ENCODE assay signal across 22 mouse cellular contexts in the genomic region with DNA sequence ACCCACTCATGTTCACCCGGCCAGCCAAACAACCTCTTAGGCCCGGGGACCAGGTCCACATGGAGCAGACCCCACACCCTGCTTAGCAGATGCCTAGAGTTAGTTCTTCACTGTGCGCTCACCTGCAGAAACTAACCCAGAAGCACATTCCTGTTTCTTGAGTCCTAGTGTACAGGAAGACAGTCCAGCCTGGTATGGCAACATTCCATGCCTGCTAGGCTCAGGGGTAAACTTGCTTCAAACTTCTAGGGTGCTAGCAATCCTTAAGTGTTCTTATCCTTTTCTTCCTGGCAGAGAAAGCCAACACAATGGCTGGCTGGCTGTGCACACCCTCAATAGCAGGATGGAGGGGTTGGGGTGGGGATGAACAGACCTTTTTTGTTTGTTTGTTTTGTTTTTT.
A peak's percentile ranks its signal among the peaks of the same experiment; 100 is the strongest.
DNase-seq lines count a peak whose midpoint lies in the region; ATAC-seq and TF ChIP-seq lines count a peak whose summit lies in the region.
"Had no signal": no experiment of that assay in that cellular context is flagged by ENCODE, and none has a peak within 500 bp of the region (broad histone marks: within the 10 kb centered on the region; RNA-seq: fewer than 3 reads in every experiment).

No protein-coding gene starts in this region.

- ATAC-seq in lung, embryonic 15.5 days (ENCODE audit: borderline replicate concordance, extremely low read depth, low FRiP score, low TSS enrichment), result peak; percentile 12; the same call in 1 of the 2 replicates
- peak; percentile 87 for ATAC-seq in lung, postnatal 0 days
- ATAC-seq in hindbrain, embryonic 13.5 days (ENCODE audit: low FRiP score), result no peak
- ATAC-seq: activated CD4-positive, CD25-positive, alpha-beta regulatory T cell, adult 4 months; forebrain, embryonic 13.5 days; forebrain, embryonic 15.5 days; Patski had no signal

- no peaks in the 10 kb centered on the region for H3K9me3 ChIP-seq in lung, embryonic 15.5 days
- no peaks in the 10 kb centered on the region for H3K9me3 ChIP-seq in lung, postnatal 0 days (ENCODE audit: low read length)
- no peaks in the 10 kb centered on the region for H3K9me3 ChIP-seq in hindbrain, embryonic 13.5 days
- H3K9me3 ChIP-seq: embryonic facial prominence, embryonic 10.5 days; embryonic facial prominence, embryonic 12.5 days; forebrain, embryonic 13.5 days; forebrain, embryonic 15.5 days had no signal

- H3K4me2 ChIP-seq in lung, embryonic 15.5 days, result no peak overlapping the region
- no peak overlapping the region for H3K4me2 ChIP-seq in lung, postnatal 0 days (replicated peaks; ENCODE audit: low read depth, low read length)
- no peak overlapping the region for H3K4me2 ChIP-seq in hindbrain, embryonic 13.5 days
- H3K4me2 ChIP-seq: embryonic facial prominence, embryonic 12.5 days; forebrain, embryonic 13.5 days; forebrain, embryonic 15.5 days had no signal

- WGBS in lung, adult 2 months, result 80% methylated on average over 3 of the region's 3 CpGs
- 63% methylated on average over 3 of the region's 3 CpGs for WGBS in lung, embryonic 15.5 days
- 54% methylated on average over 3 of the region's 3 CpGs for WGBS in lung, postnatal 0 days
- 96% methylated on average over 3 of the region's 3 CpGs for WGBS in hindbrain, embryonic 13.5 days

- peak; percentile 16 to 26 for DNase-seq in lung, adult 18-20 months
- DNase-seq in lung, adult 2 months, result no peak
- no peak for DNase-seq in lung, postnatal 14 days
- DNase-seq in lung, postnatal 0 days (ENCODE audit: low spot score), result peak; percentile 66
- peak; percentile 15 for DNase-seq in lung, postnatal 36 days
- DNase-seq in Muller cell, postnatal 12 days (ENCODE audit: inconsistent ontology term), result no peak
- DNase-seq: adrenal gland, adult 8-10 months; adrenal gland, postnatal 14 days; adrenal gland, postnatal 36 days; cerebellum, adult 11-12 months; cerebellum, adult 2 months; cerebellum, adult 9-10 months; cerebellum, postnatal 10 days; cerebellum, postnatal 25 days had no signal

- no peak for TF ChIP-seq CTCF in lung, adult 2 months (IDR thresholded peaks at IDR 0.05; ENCODE audit: insufficient read depth, low read length)
- TF ChIP-seq CTCF in lung, postnatal 0 days (IDR thresholded peaks at IDR 0.05), result no peak

- no peaks in the 10 kb centered on the region for H3K27me3 ChIP-seq in lung, embryonic 15.5 days
- H3K27me3 ChIP-seq in lung, postnatal 0 days (replicated peaks; ENCODE audit: insufficient read depth, low read length), result no peaks in the 10 kb centered on the region
- no peaks in the 10 kb centered on the region for H3K27me3 ChIP-seq in hindbrain, embryonic 13.5 days
- H3K27me3 ChIP-seq: embryonic facial prominence, embryonic 12.5 days; forebrain, embryonic 13.5 days; forebrain, embryonic 15.5 days; Patski had no signal

- TF ChIP-seq POLR2A in lung, adult 2 months (IDR thresholded peaks at IDR 0.05; ENCODE audit: borderline replicate concordance, extremely low read depth, low read depth, low read length), result no peak

- H3K9ac ChIP-seq in lung, embryonic 15.5 days, result no peak overlapping the region
- no peak overlapping the region for H3K9ac ChIP-seq in lung, postnatal 0 days (replicated peaks; ENCODE audit: low read depth)
- H3K9ac ChIP-seq in hindbrain, embryonic 13.5 days, result no peak overlapping the region
- H3K9ac ChIP-seq: embryonic facial prominence, embryonic 12.5 days; forebrain, embryonic 13.5 days; forebrain, embryonic 15.5 days had no signal

- H3K27ac ChIP-seq in lung, embryonic 15.5 days, result peak overlapping the region; percentile 44
- H3K27ac ChIP-seq in lung, postnatal 0 days (ENCODE audit: low read length), result peak overlapping the region; percentile 6; the same call in 1 of the 2 replicates
- no peak overlapping the region for H3K27ac ChIP-seq in hindbrain, embryonic 13.5 days
- H3K27ac ChIP-seq: embryonic facial prominence, embryonic 10.5 days; embryonic facial prominence, embryonic 12.5 days; forebrain, embryonic 13.5 days; forebrain, embryonic 15.5 days had no signal

- H3K36me3 ChIP-seq in lung, embryonic 15.5 days, result no peaks in the 10 kb centered on the region
- no peaks in the 10 kb centered on the region for H3K36me3 ChIP-seq in lung, postnatal 0 days (ENCODE audit: insufficient read depth, low read length)
- no peaks in the 10 kb centered on the region for H3K36me3 ChIP-seq in hindbrain, embryonic 13.5 days
- H3K36me3 ChIP-seq: embryonic facial prominence, embryonic 10.5 days; embryonic facial prominence, embryonic 12.5 days; forebrain, embryonic 15.5 days had no signal

- no peaks in the 10 kb centered on the region for H3K4me1 ChIP-seq in lung, adult 2 months (ENCODE audit: control insufficient read depth, insufficient read depth, low read length)
- peaks cover 17% of the 10 kb centered on the region; the same call in 1 of the 2 replicates for H3K4me1 ChIP-seq in lung, embryonic 15.5 days
- no peaks in the 10 kb centered on the region for H3K4me1 ChIP-seq in lung, postnatal 0 days (ENCODE audit: insufficient read depth, low read depth, low read length)
- H3K4me1 ChIP-seq in hindbrain, embryonic 13.5 days (replicated peaks), result peaks cover 12% of the 10 kb centered on the region
- H3K4me1 ChIP-seq: forebrain, embryonic 13.5 days; forebrain, embryonic 15.5 days had no signal

- TF ChIP-seq EP300 in lung, postnatal 0 days (IDR thresholded peaks at IDR 0.05), result no peak

- H3K4me3 ChIP-seq in lung, adult 2 months (replicated peaks; ENCODE audit: extremely low read depth, low read depth, low read length), result no peak overlapping the region
- no peak overlapping the region for H3K4me3 ChIP-seq in lung, embryonic 15.5 days
- no peak overlapping the region for H3K4me3 ChIP-seq in lung, postnatal 0 days (ENCODE audit: low read depth, low read length)
- no peak overlapping the region for H3K4me3 ChIP-seq in hindbrain, embryonic 13.5 days
- H3K4me3 ChIP-seq: embryonic facial prominence, embryonic 10.5 days; embryonic facial prominence, embryonic 12.5 days; forebrain, embryonic 13.5 days; forebrain, embryonic 15.5 days had no signal

Comparison
In these comparisons a context has a peak if more than half of its experiments do, and no peak if none do; other contexts are left out.
1. DNase-seq: peak in lung, adult 18-20 months (2 of 2), lung, postnatal 0 days (single experiment) and lung, postnatal 36 days (single experiment); none in lung, adult 2 months (single experiment), lung, postnatal 14 days (single experiment) and Muller cell, postnatal 12 days (single experiment).